Mouse (Mus musculus) T-helper 1 cell (primary cell): ENCODE data around the gene Ttc19.
"Not testable (repeated sequence)": the region's sequence is repeated elsewhere in the genome, so short reads cannot be mapped to it uniquely, and the experiment has no call there.

Experiments
- in situ Hi-C: fragments of 300-600 bp; cut with MboI, MseI; formaldehyde crosslinking; loops from one replicate; pipeline ENCODE4 v1.15.1; 2025; ENCODE audit warnings: high pct_unique_total_duplicates

Ttc19 gene

GRCm38 (mm10) chr11:62284020-62284419, 2.7 kb downstream of the Ttc19 start:
- in situ Hi-C loops: loop anchor here (5.0 kb wide), 1 partner anchor 327 kb away; the partner anchor contains the start of gene Specc1

GRCm38 (mm10) chr11:62285020-62285419, 3.7 kb downstream of the Ttc19 start:
- in situ Hi-C loops: no loop called here

- in situ Hi-C loops: no loop called here
Observed at GRCm38 (mm10) chr11:62287700-62288099, 6.4 kb downstream of the Ttc19 start.

GRCm38 (mm10) chr11:62294121-62294520, 12.8 kb downstream of the Ttc19 start:
- in situ Hi-C loops: no loop called here

- in situ Hi-C loops: no loop called here
Observed at GRCm38 (mm10) chr11:62298883-62299282, 17.6 kb downstream of the Ttc19 start.

- in situ Hi-C loops: no loop called here
Observed at GRCm38 (mm10) chr11:62305866-62306265, 24.6 kb downstream of the Ttc19 start.

- in situ Hi-C loops: no loop called here
Observed at GRCm38 (mm10) chr11:62309296-62309695, 28.0 kb downstream of the Ttc19 start.

GRCm38 (mm10) chr11:62314984-62315383, 33.7 kb downstream of the Ttc19 start:
- in situ Hi-C loops: no loop called here

- in situ Hi-C loops: no loop called here
Observed at GRCm38 (mm10) chr11:62317746-62318145, 36.5 kb downstream of the Ttc19 start.

- in situ Hi-C loops: no loop called here
Observed at GRCm38 (mm10) chr11:62320097-62320496, 38.8 kb downstream of the Ttc19 start.

GRCm38 (mm10) chr11:62323659-62324058, 42.4 kb downstream of the Ttc19 start:
- in situ Hi-C loops: no loop called here

- in situ Hi-C loops: loop anchor here (10.0 kb wide), 1 partner anchor 64 kb away; no protein-coding TSS in a partner anchor
Observed at GRCm38 (mm10) chr11:62331141-62331540, 49.9 kb downstream of the Ttc19 start.

GRCm38 (mm10) chr11:62332228-62332627, 51.0 kb downstream of the Ttc19 start:
- in situ Hi-C loops: loop anchor here (10.0 kb wide), 1 partner anchor 63 kb away; no protein-coding TSS in a partner anchor

GRCm38 (mm10) chr11:62343002-62343401, 61.7 kb downstream of the Ttc19 start:
- in situ Hi-C loops: no loop called here

GRCm38 (mm10) chr11:62351948-62352347, 70.7 kb downstream of the Ttc19 start:
- in situ Hi-C loops: no loop called here

- in situ Hi-C loops: no loop called here
Observed at GRCm38 (mm10) chr11:62355216-62355615, 73.9 kb downstream of the Ttc19 start.

- in situ Hi-C loops: no loop called here
Observed at GRCm38 (mm10) chr11:62366879-62367278, 85.6 kb downstream of the Ttc19 start.

GRCm38 (mm10) chr11:62369924-62370323, 88.7 kb downstream of the Ttc19 start:
- in situ Hi-C loops: no loop called here

GRCm38 (mm10) chr11:62371776-62372175, 90.5 kb downstream of the Ttc19 start:
- in situ Hi-C loops: no loop called here

- in situ Hi-C loops: not testable (repeated sequence)
Observed at GRCm38 (mm10) chr11:62377202-62377851, 96.1 kb downstream of the Ttc19 start.
